Mouse (Mus musculus) megakaryocyte progenitor cell, adult 5-6 weeks (primary cell): ENCODE data around the gene Htr5b. TPM values are rescaled to one million over a fixed set of nuclear protein-coding genes. Genes with fewer than 3 reads are reported as not detected.

ENCODE experiments used
- ATAC-seq: replicated peaks from 2 replicates; pipeline ENCODE4 v1.8.0; 2016; ENCODE audit warnings: mild to moderate bottlenecking, moderate TSS enrichment, inconsistent platforms; ENCODE audit not compliant: poor library complexity
- total RNA-seq, 2 experiments: library from RNA; stranded (forward) in 1 of 2; stranded (reverse) in 1 of 2; fragments of 157-497, 149-512 nt in 1 of 2; fragments of 200-1000 nt in 1 of 2; gene quantifications; 2 replicates each; pipeline versions ENCODE4 v1.2.3 to v1.2.4; 2015 to 2017

The Htr5b gene
- total RNA-seq, 2 experiments from 2014 or later = not detected

DNA sequence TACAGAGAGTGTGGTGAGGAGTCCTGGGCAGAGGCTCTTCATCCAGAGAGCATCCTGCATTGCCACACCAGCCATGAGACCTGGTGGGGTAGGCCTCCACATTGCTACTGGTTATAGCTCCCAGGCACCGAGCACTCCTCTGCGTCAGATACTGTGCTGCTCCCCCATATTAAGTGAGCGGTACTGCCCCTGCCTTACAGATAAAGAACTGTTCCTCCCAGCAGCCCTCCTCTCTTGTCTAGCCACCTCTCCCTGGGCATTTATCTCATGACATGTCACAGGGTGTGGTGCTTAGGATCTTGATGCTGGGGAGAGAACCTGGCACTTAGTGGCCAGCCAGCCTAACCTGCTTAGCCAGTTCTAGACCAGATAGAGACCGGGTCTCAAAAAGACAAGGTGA lies 31.2 kb downstream of the Htr5b start:
- ATAC-seq = peak; percentile 47

DNA sequence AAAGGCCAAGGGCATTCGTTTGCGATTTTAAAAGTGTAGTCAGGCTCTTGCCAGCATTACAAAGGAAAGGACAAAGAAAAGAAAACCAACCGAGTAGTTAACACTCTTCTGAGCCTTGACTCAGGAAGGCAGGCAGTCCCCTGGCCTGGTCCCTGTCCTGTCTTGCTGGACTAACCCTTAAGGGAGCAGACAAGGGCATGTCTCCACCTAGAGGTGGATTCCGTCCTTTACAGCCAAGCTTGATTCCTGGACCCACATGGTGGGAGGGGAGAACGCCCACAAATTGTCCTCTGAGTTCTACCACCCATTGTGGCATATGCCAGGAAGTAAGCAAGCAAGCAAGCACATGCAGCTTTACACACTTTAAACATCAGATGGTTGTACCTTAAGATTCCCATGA lies 38.0 kb downstream of the Htr5b start:
- ATAC-seq = peak; percentile 97

DNA sequence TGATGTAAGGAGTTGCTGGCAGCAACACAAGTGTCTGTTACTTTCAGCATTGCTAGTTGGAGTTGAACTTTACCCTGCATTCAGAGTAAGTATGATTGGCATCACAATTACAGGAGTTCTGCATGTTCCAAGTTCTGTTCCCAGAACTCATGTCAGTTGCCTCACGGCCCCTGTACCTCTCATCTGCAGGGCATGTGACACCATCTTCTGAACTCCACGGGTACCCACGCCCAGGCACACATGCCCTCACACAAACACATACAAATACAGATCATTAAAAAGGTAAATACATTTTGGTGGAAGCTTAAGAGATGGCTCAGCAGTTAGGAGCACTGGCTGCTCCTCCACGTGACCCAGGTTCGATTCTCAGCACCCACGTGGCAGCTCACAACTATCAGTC lies 41.5 kb downstream of the Htr5b start:
- no peak for ATAC-seq

DNA sequence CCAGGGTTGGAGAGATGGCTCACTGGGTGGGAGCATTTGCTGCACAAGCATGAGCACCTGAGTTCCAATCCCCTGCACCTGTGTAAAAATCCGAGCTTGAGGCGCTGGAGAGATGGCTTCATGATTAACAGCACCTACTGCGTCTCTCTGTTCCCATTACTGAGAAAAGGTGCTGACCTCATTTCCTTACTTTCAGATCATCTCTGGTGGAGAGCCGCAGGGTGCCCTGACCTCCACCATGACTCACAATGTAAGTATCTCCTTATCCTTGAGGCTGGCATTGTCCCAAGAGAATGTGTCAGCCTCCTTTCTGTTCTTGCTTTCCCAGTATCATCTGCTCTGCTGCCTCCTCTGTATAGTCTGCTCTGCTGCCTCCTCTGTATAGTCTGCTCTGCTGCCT lies 45.2 kb downstream of the Htr5b start:
- ATAC-seq = no peak

DNA sequence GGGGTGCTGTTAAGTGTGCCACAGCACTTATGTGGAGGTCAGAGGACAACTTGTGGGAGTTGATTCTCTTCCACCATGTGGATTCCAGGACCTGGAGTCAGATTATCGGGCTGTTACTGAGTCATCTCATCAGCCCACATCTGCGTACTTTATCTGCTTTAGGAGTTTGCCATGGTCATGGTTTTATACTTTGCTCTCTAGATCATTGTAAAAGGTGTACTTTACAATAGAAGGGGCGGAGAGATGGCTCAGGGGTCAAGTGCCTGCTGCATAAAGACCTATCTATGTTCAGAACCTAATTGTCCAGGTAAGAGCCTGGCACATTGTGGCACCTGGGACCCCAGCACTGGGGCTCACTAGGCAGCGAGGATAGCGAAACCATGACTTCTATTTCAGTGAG lies 48.9 kb downstream of the Htr5b start:
- no peak for ATAC-seq

DNA sequence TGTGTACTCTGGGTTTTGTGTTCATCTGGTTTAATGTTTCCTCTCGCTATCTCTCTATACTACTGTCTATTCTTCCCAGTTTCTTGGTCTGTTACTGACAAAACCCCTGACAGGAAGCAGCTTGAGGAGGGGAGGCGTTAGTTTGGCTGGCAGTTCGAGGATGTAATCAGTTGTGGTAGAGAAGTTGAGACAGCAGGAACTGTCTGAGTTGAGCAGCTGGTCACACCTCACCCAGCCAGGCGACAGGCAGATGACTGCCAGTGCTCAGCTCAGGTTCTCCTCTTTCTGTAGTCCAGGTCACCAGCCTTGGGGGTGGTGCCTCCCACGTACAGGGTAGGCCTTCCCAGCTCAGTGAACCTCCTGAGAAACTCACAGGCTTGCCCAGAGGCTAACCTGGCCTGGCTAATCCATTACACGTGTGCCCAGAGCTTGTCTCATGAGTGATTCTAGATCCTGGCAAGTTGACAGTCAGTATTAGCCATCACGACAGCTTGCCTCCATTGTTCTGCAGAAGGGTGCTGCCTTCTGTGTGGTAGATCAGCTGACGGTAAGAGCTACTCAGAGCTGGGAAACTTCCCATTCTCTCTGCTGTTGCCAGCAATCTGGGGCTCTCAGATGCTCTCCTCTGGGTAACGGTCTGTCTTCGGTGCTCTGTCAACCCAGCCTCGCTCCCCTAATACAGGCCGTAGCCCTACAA lies 49.8 kb downstream of the Htr5b start:
- ATAC-seq = peak; percentile 91

DNA sequence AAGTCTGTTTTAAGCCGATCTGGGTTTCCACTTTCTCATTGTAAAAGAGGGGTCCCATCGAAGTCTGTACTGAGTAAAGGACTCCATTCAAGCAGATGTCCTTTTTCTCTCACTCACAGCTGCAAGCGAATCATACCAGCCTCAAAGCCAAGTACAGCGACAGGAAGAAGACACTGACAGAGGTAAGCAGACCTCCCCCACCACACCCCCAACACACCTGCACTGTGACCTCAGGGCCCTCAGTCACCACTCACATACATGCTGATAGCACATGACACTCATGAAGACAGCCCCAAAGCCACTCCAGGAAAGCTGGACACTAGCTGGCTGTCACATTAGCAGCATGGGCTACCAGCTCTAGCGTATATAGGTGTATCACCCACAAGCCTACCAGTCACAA lies 50.5 kb downstream of the Htr5b start:
- ATAC-seq = no peak

DNA sequence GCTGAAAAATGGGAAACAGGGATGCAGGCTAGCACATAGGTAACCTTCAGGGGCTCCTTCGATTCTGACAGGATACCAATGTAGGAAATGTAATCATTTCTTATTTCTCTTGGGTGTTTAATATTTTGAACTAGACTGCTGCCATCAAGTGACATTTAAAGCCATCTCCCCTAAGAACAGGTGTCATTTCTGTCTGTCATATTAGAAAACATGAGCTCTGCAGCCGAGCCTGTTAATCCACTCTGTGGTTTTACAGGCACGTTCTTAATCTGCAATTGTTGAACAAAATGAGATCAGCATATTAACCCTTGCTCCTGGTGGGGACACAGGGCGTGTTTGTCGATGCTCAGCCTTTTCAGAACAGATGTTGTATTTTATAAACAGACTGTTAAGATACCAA lies 56.8 kb downstream of the Htr5b start:
- peak; percentile 30 for ATAC-seq

DNA sequence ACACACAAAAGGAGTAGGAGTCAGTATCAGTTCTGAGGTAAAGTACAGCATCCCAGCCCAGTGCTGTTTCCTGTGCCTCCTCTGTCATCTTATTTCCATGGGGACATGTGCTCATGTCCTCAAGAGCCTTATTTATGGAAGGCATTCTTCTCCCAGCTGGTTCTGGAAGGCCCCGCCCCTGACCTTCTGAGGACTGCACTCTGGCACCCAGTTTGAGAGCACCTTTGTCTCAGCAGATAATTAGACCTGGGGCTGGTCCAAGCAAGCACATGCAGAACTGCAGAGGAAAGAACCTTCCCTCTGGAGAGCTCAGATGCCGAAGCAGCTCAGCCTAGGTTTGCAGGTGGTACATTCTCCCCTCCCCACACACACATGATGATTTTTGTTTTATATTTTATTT lies 60.0 kb downstream of the Htr5b start:
- no peak for ATAC-seq

DNA sequence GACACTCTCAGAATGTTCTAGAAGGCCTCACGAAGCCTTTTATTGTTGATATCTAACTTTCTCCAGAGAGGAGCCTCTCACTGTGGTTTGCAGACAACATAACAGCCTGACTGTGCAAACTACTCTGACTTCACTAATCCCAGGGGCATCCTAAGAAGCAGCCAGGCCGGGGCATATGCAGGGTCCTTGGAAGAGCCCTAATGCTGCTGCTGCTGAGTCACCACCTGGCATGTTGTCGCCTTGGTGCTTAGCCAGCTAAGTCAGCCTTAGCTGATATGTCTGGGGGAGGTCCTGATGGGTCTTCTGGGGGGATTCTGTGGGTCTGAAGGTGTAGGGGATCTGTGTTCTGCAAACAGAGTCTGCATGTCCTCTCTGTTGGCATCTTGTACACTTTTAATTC lies 62.0 kb downstream of the Htr5b start:
- no peak for ATAC-seq

DNA sequence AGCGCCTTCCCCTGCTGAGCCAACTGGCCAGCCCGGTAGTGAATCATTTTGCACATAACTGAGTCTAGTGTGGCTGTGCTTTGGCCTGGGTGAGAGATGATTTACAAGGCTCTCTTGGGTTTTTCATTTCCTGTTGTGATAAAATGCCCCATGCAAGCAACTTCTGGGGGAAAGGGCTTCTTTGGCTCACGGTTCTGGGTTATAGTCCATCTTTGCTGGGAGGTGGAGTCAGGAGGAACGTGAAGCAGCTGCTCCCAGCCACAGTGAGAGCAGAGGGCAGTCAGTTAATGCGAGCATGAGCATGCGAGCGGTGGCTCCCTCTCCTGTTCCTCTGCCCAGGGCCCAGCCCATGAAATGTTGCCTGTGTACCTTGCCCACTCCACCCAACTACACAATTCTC lies 64.5 kb downstream of the Htr5b start:
- no peak for ATAC-seq

DNA sequence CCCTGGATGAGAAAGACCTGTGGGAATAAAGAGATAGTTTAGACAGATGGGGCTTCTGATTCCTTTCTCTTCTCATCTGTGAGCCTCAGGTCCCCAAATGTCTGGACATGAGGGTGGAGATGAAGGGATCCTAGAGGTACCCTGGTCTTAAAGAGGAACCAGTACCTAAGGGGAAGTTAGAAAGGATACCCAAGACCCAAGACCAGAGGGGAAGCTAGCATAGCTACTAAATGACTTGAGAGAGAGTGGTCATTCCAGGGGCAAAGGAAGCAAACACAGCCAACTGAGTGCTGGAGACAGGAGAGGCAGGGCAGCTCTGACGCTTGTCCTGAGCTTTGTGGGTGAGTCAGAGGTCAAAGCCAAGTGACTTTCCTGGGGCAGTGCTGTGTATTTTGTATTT lies 65.6 kb downstream of the Htr5b start:
- ATAC-seq = peak; percentile 36; the same call in 1 of the 2 replicates

DNA sequence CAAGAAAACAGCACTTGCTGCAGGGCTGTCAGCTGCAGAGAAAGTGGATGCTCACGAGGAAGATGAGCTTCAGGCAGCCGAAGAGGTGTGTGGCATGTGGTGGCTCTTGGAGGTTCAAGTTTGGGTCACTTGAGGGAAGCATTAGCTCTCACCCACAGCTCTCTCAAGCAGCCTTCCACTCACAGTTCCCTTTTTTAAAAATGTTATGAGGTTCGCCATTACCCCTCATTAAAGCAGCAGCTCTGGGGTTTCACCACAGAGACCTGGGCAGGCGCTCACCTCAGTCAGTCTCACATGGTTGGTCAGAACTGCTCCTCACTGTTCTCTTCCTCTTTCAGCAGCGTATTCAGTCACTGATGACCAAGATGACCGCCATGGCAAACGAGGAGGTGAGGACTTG lies 66.4 kb downstream of the Htr5b start:
- peak; percentile 49 for ATAC-seq

DNA sequence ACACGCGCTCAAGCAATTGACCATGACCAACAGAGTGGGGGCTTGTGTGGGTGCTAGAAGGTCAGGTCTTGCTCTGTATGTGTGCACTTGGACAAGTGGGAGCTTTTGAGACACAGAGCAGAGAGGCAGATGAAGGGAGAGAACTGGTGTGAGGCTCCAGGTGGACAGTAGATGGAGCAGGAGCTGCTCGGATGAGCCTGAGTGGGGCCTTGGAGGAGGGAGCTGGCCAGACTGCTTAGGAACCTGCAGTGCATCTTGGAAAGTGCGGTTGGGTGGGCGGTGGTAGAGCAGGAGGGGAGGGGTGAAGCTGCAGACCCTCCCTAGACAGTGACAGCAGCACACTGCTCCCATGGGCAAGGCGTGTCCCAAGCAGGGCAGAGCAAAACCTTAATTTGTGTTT lies 68.2 kb downstream of the Htr5b start:
- peak; percentile 38; the same call in 1 of the 2 replicates for ATAC-seq

Other genes starting within 250 kb of the Htr5b start
- gene Insig2, start 195.9 kb downstream of the Htr5b start, total RNA-seq (2015) = 11.2 and 24.8 TPM in 2 replicates
- 8.2 and 19.7 TPM in 2 replicates for gene Insig2, start 195.9 kb downstream of the Htr5b start, total RNA-seq (2017)
- 13.3 and 17.0 TPM in 2 replicates for gene Ccdc93, start 97.4 kb downstream of the Htr5b start, total RNA-seq (2015)
- 26.3 and 31.4 TPM in 2 replicates for gene Ccdc93, start 97.4 kb downstream of the Htr5b start, total RNA-seq (2017)
- 172 and 208 TPM in 2 replicates for gene Ddx18, start 39.5 kb upstream of the Htr5b start, total RNA-seq (2015)
- gene Ddx18, start 39.5 kb upstream of the Htr5b start, total RNA-seq (2017) = 95.4 TPM in 2 replicates